Mouse (Mus musculus): Measurements from ENCODE around the gene Slc25a20. TPM values are rescaled to one million over a fixed set of nuclear protein-coding genes. Genes with fewer than 3 reads are reported as not detected.

Slc25a20 gene
- total RNA-seq, 1 experiment from 2014 or later: 40.5 TPM

- ATAC-seq (replicated peaks in 1 of 2; ENCODE audit: insufficient read depth in 1 of 2, low FRiP score in 2 of 2, low TSS enrichment in 1 of 2, low read depth in 1 of 2, poor library complexity in 2 of 2, severe bottlenecking in 2 of 2): no peak
These were observed 42.7 kb downstream of the Slc25a20 start for GRCm38 (mm10) chr9:108704591-108704990.

GRCm38 (mm10) chr9:108707212-108707611 lies 45.3 kb downstream of the Slc25a20 start:
- no peak for ATAC-seq (replicated peaks in 1 of 2; ENCODE audit: insufficient read depth in 1 of 2, low FRiP score in 2 of 2, low TSS enrichment in 1 of 2, low read depth in 1 of 2, poor library complexity in 2 of 2, severe bottlenecking in 2 of 2)

GRCm38 (mm10) chr9:108708833-108709232 lies 46.9 kb downstream of the Slc25a20 start:
- no peak for ATAC-seq (replicated peaks in 1 of 2; ENCODE audit: insufficient read depth in 1 of 2, low FRiP score in 2 of 2, low TSS enrichment in 1 of 2, low read depth in 1 of 2, poor library complexity in 2 of 2, severe bottlenecking in 2 of 2)

GRCm38 (mm10) chr9:108710767-108711166 lies 48.9 kb downstream of the Slc25a20 start:
- ATAC-seq (replicated peaks in 1 of 2; ENCODE audit: insufficient read depth in 1 of 2, low FRiP score in 2 of 2, low TSS enrichment in 1 of 2, low read depth in 1 of 2, poor library complexity in 2 of 2, severe bottlenecking in 2 of 2): no peak

- ATAC-seq (replicated peaks in 1 of 2; ENCODE audit: insufficient read depth in 1 of 2, low FRiP score in 2 of 2, low TSS enrichment in 1 of 2, low read depth in 1 of 2, poor library complexity in 2 of 2, severe bottlenecking in 2 of 2): no peak
These were observed 54.3 kb downstream of the Slc25a20 start for GRCm38 (mm10) chr9:108716199-108716598.

GRCm38 (mm10) chr9:108723751-108724150 lies 61.9 kb downstream of the Slc25a20 start:
- no peak for ATAC-seq (replicated peaks in 1 of 2; ENCODE audit: insufficient read depth in 1 of 2, low FRiP score in 2 of 2, low TSS enrichment in 1 of 2, low read depth in 1 of 2, poor library complexity in 2 of 2, severe bottlenecking in 2 of 2)

GRCm38 (mm10) chr9:108726116-108726515 lies 64.2 kb downstream of the Slc25a20 start:
- ATAC-seq (replicated peaks in 1 of 2; ENCODE audit: insufficient read depth in 1 of 2, low FRiP score in 2 of 2, low TSS enrichment in 1 of 2, low read depth in 1 of 2, poor library complexity in 2 of 2, severe bottlenecking in 2 of 2): no peak

GRCm38 (mm10) chr9:108729050-108729449 lies 67.2 kb downstream of the Slc25a20 start:
- ATAC-seq (replicated peaks in 1 of 2; ENCODE audit: insufficient read depth in 1 of 2, low FRiP score in 2 of 2, low TSS enrichment in 1 of 2, low read depth in 1 of 2, poor library complexity in 2 of 2, severe bottlenecking in 2 of 2): no peak

- no peak for ATAC-seq (replicated peaks in 1 of 2; ENCODE audit: insufficient read depth in 1 of 2, low FRiP score in 2 of 2, low TSS enrichment in 1 of 2, low read depth in 1 of 2, poor library complexity in 2 of 2, severe bottlenecking in 2 of 2)
These were observed 70.6 kb downstream of the Slc25a20 start for GRCm38 (mm10) chr9:108732462-108732861.

Other genes starting within 250 kb of the Slc25a20 start
- gene Ccdc36, start 233.6 kb upstream of the Slc25a20 start, total RNA-seq (2017): 0.69 and 1.7 TPM in 2 replicates
- gene BC048562, start 225.6 kb upstream of the Slc25a20 start, total RNA-seq (2017): not detected in 2 replicates
- gene Ccdc71, start 201.6 kb upstream of the Slc25a20 start, total RNA-seq (2017): 13.4 and 13.8 TPM in 2 replicates
- 12.1 and 18.6 TPM in 2 replicates for gene Klhdc8b, start 200.5 kb upstream of the Slc25a20 start, total RNA-seq (2017)
- 1.8 and 6.4 TPM in 2 replicates for gene Lamb2, start 182.4 kb upstream of the Slc25a20 start, total RNA-seq (2017)
- gene Usp19, start 171.5 kb upstream of the Slc25a20 start, total RNA-seq (2017): 73.6 and 74.6 TPM in 2 replicates
- gene Qars, start 154.4 kb upstream of the Slc25a20 start, total RNA-seq (2017): 150 and 153 TPM in 2 replicates
- 144 and 193 TPM in 2 replicates for gene Qrich1, start 145.3 kb upstream of the Slc25a20 start, total RNA-seq (2017)
- 320 and 384 TPM in 2 replicates for gene Impdh2, start 101.8 kb upstream of the Slc25a20 start, total RNA-seq (2017)
- gene Ndufaf3, start 94.7 kb upstream of the Slc25a20 start, total RNA-seq (2017): 11.1 and 15.9 TPM in 2 replicates
- gene Dalrd3, start 92.2 kb upstream of the Slc25a20 start, total RNA-seq (2017): 39.5 and 54.8 TPM in 2 replicates
- 28.8 and 35.4 TPM in 2 replicates for gene Wdr6, start 83.3 kb upstream of the Slc25a20 start, total RNA-seq (2017)
- gene P4htm, start 64.4 kb upstream of the Slc25a20 start, total RNA-seq (2017): 2.1 and 5.4 TPM in 2 replicates
- 69.7 and 70.8 TPM in 2 replicates for gene Arih2, start 12.7 kb upstream of the Slc25a20 start, total RNA-seq (2017)
- gene Prkar2a, start 27.2 kb downstream of the Slc25a20 start, total RNA-seq (2017): 21.9 and 29.5 TPM in 2 replicates
- gene Ip6k2, start 121.7 kb downstream of the Slc25a20 start, total RNA-seq (2017): 56.8 and 67.9 TPM in 2 replicates
- gene Nckipsd, start 146.3 kb downstream of the Slc25a20 start, total RNA-seq (2017): 1.7 and 2.9 TPM in 2 replicates
- gene Celsr3, start 164.2 kb downstream of the Slc25a20 start, total RNA-seq (2017): 2.2 TPM in 1 of 2 replicates, not detected in the other
- gene Slc26a6, start 191.2 kb downstream of the Slc25a20 start, total RNA-seq (2017): 1.8 and 1.9 TPM in 2 replicates

All from hematopoietic stem cell, adult 5-6 weeks (primary cell).